ENCODE assay signal across 8 mouse cellular contexts in the genomic region with DNA sequence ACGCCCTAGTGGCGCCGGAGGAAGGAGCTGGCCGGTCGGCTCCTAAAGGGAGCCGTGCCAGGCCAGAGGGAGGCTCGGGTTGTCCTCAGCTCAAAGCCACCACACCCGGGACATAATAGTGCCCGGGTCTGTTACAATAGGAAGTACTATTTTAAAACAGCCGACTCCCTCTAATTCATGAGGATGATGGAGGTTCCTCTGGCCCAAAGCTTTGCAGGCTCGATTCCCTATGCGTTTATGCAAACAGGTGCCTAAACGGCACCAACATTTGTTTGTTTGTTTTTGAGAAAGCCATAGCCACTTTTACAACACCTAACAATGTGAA. TPM values are rescaled to one million over a fixed set of nuclear protein-coding genes. Genes with fewer than 3 reads are reported as not detected.
DNase-seq lines count a peak whose midpoint lies in the region; ATAC-seq and TF ChIP-seq lines count a peak whose summit lies in the region.

No protein-coding gene starts in this region.

- TF ChIP-seq POLR2A in bone marrow macrophage, adult 2 months (IDR thresholded peaks at IDR 0.05; ENCODE audit: borderline replicate concordance, low read depth, low read length), result no peak

- 4% methylated on average over 13 of the region's 13 CpGs for WGBS in heart, embryonic 14.5 days
- 4% methylated on average over 10 of the region's 13 CpGs for WGBS in hindbrain, embryonic 12.5 days
- 3% methylated on average over 13 of the region's 13 CpGs for WGBS in midbrain, embryonic 12.5 days

- H3K4me2 ChIP-seq in heart, embryonic 14.5 days (ENCODE audit: low read length), result peak overlapping the region; percentile 91
- H3K4me2 ChIP-seq in hindbrain, embryonic 12.5 days (replicated peaks), result peak overlapping the region; percentile 97
- peak overlapping the region; percentile 93 for H3K4me2 ChIP-seq in midbrain, embryonic 12.5 days (replicated peaks)

- no peaks in the 10 kb centered on the region for H3K9me3 ChIP-seq in heart, embryonic 14.5 days (ENCODE audit: control insufficient read depth, low read length)
- no peaks in the 10 kb centered on the region for H3K9me3 ChIP-seq in hindbrain, embryonic 12.5 days (replicated peaks)
- no peaks in the 10 kb centered on the region for H3K9me3 ChIP-seq in midbrain, embryonic 12.5 days

- TF ChIP-seq CTCF in bone marrow macrophage, adult 2 months (IDR thresholded peaks at IDR 0.05; ENCODE audit: low read depth, low read length), result no peak

- H3K36me3 ChIP-seq in heart, embryonic 14.5 days (ENCODE audit: control insufficient read depth, insufficient read depth, low read length), result no peaks in the 10 kb centered on the region
- no peaks in the 10 kb centered on the region for H3K36me3 ChIP-seq in hindbrain, embryonic 12.5 days
- no peaks in the 10 kb centered on the region for H3K36me3 ChIP-seq in midbrain, embryonic 12.5 days

- peak overlapping the region; percentile 54 to 72 for H3K4me3 ChIP-seq in heart, embryonic 14.5 days (ENCODE audit: control insufficient read depth in 1 of 2, insufficient read depth in 1 of 2, low read depth in 1 of 2, low read length in 2 of 2)
- H3K4me3 ChIP-seq in bone marrow macrophage, adult 2 months (ENCODE audit: insufficient read depth, low read length), result peak overlapping the region; percentile 28
- H3K4me3 ChIP-seq in hindbrain, embryonic 12.5 days, result peak overlapping the region; percentile 67
- H3K4me3 ChIP-seq in midbrain, embryonic 12.5 days, result peak overlapping the region; percentile 69

- no peak for DNase-seq in heart, adult 8-10 months (ENCODE audit: low spot score)
- no peak for DNase-seq in adrenal gland, adult (ENCODE audit: inconsistent age in 2 of 2, low spot score in 1 of 2)
- DNase-seq in yolk sac, embryonic 10.5 days (ENCODE audit: low spot score), result no peak
- DNase-seq in right cerebral cortex, postnatal 4 days, result no peak

- H3K9ac ChIP-seq in heart, embryonic 14.5 days (ENCODE audit: low read length), result peak overlapping the region; percentile 80
- H3K9ac ChIP-seq in hindbrain, embryonic 12.5 days, result peak overlapping the region; percentile 74
- peak overlapping the region; percentile 70 for H3K9ac ChIP-seq in midbrain, embryonic 12.5 days (replicated peaks)

- peaks cover 3% of the 10 kb centered on the region; the same call in 1 of the 2 replicates for H3K27me3 ChIP-seq in heart, embryonic 14.5 days (ENCODE audit: control insufficient read depth, insufficient read depth, low read length)
- peaks cover 11% of the 10 kb centered on the region for H3K27me3 ChIP-seq in hindbrain, embryonic 12.5 days
- H3K27me3 ChIP-seq in midbrain, embryonic 12.5 days, result peaks cover 19% of the 10 kb centered on the region

- ATAC-seq in heart, embryonic 14.5 days (ENCODE audit: insufficient number of reproducible peaks, insufficient read depth, low FRiP score, low read depth), result no peak
- ATAC-seq in hindbrain, embryonic 12.5 days (ENCODE audit: low FRiP score), result no peak
- no peak for ATAC-seq in midbrain, embryonic 12.5 days (ENCODE audit: low FRiP score, low read depth)

- peaks cover 5 to 7% of the 10 kb centered on the region in 2 experiments for H3K4me1 ChIP-seq in heart, embryonic 14.5 days (ENCODE audit: control insufficient read depth in 2 of 2, insufficient read depth in 2 of 2, low read length in 2 of 2)
- no peaks in the 10 kb centered on the region for H3K4me1 ChIP-seq in bone marrow macrophage, adult 2 months (ENCODE audit: control insufficient read depth, insufficient read depth, low read length)
- peaks cover 10% of the 10 kb centered on the region; the same call in 1 of the 2 replicates for H3K4me1 ChIP-seq in hindbrain, embryonic 12.5 days
- H3K4me1 ChIP-seq in midbrain, embryonic 12.5 days, result peaks cover 10% of the 10 kb centered on the region

- H3K27ac ChIP-seq in heart, embryonic 14.5 days (replicated peaks in 1 of 2; ENCODE audit: control insufficient read depth in 1 of 2, insufficient read depth in 1 of 2, low read depth in 2 of 2, low read length in 2 of 2), result peak overlapping the region; percentile 47 to 83; a peak in 3 of 4 replicates
- H3K27ac ChIP-seq in bone marrow macrophage, adult 2 months (ENCODE audit: insufficient read depth, low read depth, low read length), result no peak overlapping the region
- peak overlapping the region; percentile 48; the same call in 1 of the 2 replicates for H3K27ac ChIP-seq in hindbrain, embryonic 12.5 days
- peak overlapping the region; percentile 58 for H3K27ac ChIP-seq in midbrain, embryonic 12.5 days (replicated peaks)

RNA-seq across cellular contexts. Expression of a gene that starts 0.3 kb away (rescaled TPM):
- polyA plus RNA-seq in heart, embryonic 14.5 days (2014; fragmentation: Nextera tagmentation; extraction: Ambion mirVana), result 10.8 and 14.2 TPM in 2 replicates
- 1 to 10 TPM; 4.6 to 6.7 (median 5.6) TPM for total RNA-seq in heart, adult 8-10 months (2022)
- polyA plus RNA-seq in bone marrow macrophage, adult 2 months (2012; ENCODE audit: insufficient read depth, insufficient read length, missing spikeins), result not detected in 2 replicates
- polyA plus RNA-seq in hindbrain, embryonic 12.5 days (2016; fragmentation: Nextera tagmentation; extraction: Ambion mirVana), result 13.7 and 16.7 TPM in 2 replicates
- polyA plus RNA-seq in midbrain, embryonic 12.5 days (2016; fragmentation: Nextera tagmentation; extraction: Ambion mirVana), result 7.2 and 9.8 TPM in 2 replicates

RNA-seq across cellular contexts. Expression of a gene that starts 56.3 kb away (rescaled TPM):
- 16.2 TPM in 2 replicates for polyA plus RNA-seq in heart, embryonic 14.5 days (2014; fragmentation: Nextera tagmentation; extraction: Ambion mirVana)
- 1 to 10 TPM; 5.5 to 6.9 (median 5.9) TPM for total RNA-seq in heart, adult 8-10 months (2022)
- 10.0 and 14.6 TPM in 2 replicates for polyA plus RNA-seq in bone marrow macrophage, adult 2 months (2012; ENCODE audit: insufficient read depth, insufficient read length, missing spikeins)
- polyA plus RNA-seq in hindbrain, embryonic 12.5 days (2016; fragmentation: Nextera tagmentation; extraction: Ambion mirVana), result 35.0 and 36.1 TPM in 2 replicates
- 38.8 and 39.9 TPM in 2 replicates for polyA plus RNA-seq in midbrain, embryonic 12.5 days (2016; fragmentation: Nextera tagmentation; extraction: Ambion mirVana)

RNA-seq across cellular contexts. Expression of a gene that starts 56.4 kb away (rescaled TPM):
- polyA plus RNA-seq in heart, embryonic 14.5 days (2014; fragmentation: Nextera tagmentation; extraction: Ambion mirVana), result 19.2 and 24.1 TPM in 2 replicates
- total RNA-seq in heart, adult 8-10 months (2022), result 10 to 100 TPM; 34.2 to 49.4 (median 44.5) TPM
- 26.5 and 28.3 TPM in 2 replicates for polyA plus RNA-seq in bone marrow macrophage, adult 2 months (2012; ENCODE audit: insufficient read depth, insufficient read length, missing spikeins)
- 42.2 and 44.8 TPM in 2 replicates for polyA plus RNA-seq in hindbrain, embryonic 12.5 days (2016; fragmentation: Nextera tagmentation; extraction: Ambion mirVana)
- 36.6 and 38.9 TPM in 2 replicates for polyA plus RNA-seq in midbrain, embryonic 12.5 days (2016; fragmentation: Nextera tagmentation; extraction: Ambion mirVana)
